Mouse (Mus musculus) bone marrow, adult 2 months (tissue): ENCODE measurements at regions not wholly inside any gene's neighbourhood (a gene's known extent, or its start where the extent isn't known, plus 50 kb on each side); places are given as distances from the start of the nearest gene placed in this dataset.

ENCODE experiments used
- CTCF ChIP-seq: fragments of 200-500 bp; IDR thresholded peaks from 2 replicates; pipeline ENCODE4 v1.5.1; 2011; ENCODE audit warnings: low read length, control low read depth; ENCODE audit not compliant: control insufficient read depth, insufficient read depth
- POLR2A ChIP-seq: fragments of 200-500 bp; IDR thresholded peaks from 2 replicates; pipeline ENCODE4 v1.6.1; 2011; ENCODE audit warnings: low read depth, mild to moderate bottlenecking, control low read depth, low read length, borderline replicate concordance; ENCODE audit not compliant: control insufficient read depth

DNA sequence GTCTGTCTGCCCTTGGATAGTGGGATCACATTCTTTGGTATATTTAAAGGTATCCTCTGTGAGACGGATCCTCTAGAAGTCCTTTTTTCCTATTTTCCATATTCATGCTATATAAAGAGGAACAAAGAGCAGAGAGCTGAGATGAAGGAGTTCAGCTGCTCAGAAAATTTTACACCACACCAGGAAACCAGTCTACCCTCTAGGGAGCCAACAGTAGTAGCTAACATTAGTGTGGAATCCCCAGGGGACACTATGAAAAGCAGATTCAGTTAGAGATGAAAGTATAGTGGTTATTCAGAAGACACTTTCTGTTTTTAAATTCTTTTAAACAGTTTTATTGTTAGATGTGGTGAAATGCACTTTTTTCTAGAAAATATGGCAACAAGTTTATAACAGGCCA is 1348.5 kb upstream of the Tacstd2 start:
- no peak for TF ChIP-seq CTCF
- no peak for TF ChIP-seq POLR2A
